Mouse (Mus musculus) forelimb bud, embryonic 11.5 days (tissue): ENCODE results near the gene Clec2l.

ENCODE experiments used
- DNase-seq: peaks from one replicate; pipeline ENCODE4 v3.0.0-alpha.2; 2012; ENCODE audit warnings: low read depth, low spot score

Clec2l gene

GRCm38 (mm10) chr6:38662714-38663615 is at the start of gene Clec2l:
TSS of gene Clec2l (plus strand) at chr6:38663069.
- no peak for DNase-seq

GRCm38 (mm10) chr6:38622406-38622805 is 40.5 kb upstream of the Clec2l start:
- no peak for DNase-seq

DNA sequence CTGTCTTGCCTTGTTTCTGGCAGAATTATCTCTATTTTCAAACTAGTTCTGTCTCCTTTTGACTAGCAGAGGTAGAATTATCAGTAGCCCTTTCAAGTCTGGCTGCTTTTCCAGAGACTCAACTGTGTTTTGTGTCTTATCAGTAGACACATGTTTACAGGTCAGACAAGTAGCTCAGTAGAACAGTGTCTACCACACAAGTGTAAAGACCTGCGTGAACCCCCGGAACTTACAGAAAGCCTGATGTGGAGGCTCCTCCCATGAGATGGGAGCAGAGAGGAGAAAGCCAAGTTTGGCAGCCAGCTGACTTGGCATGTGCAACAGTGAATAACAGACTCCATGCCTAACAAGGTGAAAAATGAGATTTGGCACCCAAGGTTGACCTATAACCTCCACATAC is 39.4 kb upstream of the Clec2l start:
- DNase-seq = no peak

- DNase-seq = no peak
Measured at GRCm38 (mm10) chr6:38624439-38624838, 38.4 kb upstream of the Clec2l start.

DNA sequence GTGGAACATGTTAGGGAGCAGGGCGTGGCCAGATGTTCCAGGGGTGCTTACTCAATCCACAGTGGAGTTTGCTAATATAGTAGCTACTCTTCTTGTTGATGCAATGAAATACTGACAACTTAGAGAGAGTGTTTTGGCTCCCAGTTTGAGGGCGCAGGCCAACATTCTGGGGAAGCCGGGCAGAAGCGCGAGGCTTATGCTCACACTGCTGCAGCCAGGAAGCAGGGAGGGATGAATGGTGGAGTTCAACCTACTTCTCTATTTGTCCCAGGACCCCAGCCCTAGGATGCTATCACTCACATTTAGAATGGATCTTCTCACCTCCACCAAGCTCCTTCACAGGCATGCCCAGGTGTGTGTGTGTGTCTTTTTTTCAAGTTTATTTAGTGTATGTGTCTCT is 36.8 kb upstream of the Clec2l start:
- DNase-seq = no peak

GRCm38 (mm10) chr6:38627081-38627480 is 35.8 kb upstream of the Clec2l start:
- no peak for DNase-seq

- DNase-seq = no peak
Measured at GRCm38 (mm10) chr6:38627486-38627885, 35.4 kb upstream of the Clec2l start.

DNA sequence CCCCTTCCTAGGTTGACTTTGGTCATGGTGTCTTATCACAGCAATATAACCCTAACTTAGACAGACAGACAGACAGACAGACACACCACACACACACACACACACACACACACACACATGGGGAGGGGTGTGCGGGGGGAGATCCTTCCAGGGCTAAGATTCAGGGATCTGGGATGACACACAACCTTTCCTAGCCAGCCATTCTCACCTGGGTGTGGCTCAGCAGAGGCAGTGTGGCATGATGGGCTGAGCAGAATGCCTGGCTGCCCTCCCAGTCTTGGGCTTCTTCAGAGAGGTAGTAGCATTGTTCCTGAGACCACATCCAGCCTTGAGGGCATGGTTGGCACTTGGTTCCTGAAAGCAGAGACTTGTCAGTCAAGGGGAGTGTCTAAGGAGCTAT is 33.3 kb upstream of the Clec2l start:
- DNase-seq = no peak

GRCm38 (mm10) chr6:38632826-38633225 is 30.0 kb upstream of the Clec2l start:
- DNase-seq = no peak

DNA sequence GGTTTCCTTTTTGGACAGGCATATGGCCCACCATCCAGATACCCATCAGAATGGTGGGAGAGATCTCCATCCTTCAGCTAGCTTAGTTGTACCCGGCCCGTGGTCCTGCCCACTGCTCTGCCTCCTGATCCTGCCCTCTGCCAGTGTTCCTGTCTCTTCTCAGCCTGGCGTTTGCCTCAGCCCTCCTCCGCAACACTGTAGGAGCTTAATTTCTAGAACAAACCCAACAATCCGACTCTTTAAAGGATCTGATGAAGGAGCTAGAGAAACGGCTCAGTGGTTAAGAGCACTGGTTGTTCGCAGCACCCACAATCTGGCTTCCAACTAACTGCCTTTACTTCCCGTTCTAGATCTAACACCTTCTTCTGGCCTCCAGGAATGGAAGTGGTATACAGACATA is 28.4 kb upstream of the Clec2l start:
- no peak for DNase-seq

DNA sequence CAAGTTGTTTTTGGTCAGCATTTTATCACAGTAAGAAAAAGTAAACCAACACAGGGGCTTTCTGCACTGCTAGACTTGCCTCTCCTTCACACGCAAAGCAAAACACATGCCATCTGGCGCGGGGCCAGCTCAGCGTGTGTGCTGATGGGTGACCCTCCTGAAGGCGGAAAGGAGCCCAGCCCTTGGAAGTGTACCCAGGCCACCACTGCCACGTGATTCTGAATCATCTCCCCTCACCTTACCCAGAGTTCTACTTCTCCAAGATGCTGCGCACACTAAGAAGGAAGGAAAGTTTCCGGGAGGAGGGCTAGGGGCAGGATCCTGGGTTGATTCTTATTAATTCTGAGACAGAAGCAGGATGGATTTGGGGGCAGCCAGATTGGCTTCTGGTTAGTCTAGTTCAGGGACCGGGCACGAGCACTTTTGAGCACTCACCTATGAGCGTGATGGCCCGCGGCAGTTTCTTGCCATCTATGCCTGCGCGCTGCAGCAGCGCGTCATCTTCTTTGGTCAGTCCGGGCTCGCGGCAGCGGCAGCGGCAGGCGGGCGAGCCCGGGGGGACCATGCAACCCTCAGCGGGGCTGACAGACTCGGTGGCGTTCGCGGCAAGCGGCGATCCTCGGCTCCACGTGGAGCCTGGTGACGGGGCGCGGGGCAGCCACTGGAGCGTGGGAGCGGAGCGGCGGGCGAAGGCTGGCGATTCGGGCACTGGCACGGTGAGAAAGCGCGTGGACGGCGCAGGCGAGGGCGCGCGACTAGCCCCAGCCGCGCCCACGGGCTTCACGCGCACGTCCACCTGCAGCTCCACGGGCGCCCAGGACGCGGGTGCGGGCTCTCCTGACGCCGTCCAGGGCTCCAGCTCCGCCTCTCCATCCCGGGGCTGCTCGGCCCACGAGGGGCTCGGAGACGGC is 26.7 kb upstream of the Clec2l start:
- peak; percentile 40 for DNase-seq

DNA sequence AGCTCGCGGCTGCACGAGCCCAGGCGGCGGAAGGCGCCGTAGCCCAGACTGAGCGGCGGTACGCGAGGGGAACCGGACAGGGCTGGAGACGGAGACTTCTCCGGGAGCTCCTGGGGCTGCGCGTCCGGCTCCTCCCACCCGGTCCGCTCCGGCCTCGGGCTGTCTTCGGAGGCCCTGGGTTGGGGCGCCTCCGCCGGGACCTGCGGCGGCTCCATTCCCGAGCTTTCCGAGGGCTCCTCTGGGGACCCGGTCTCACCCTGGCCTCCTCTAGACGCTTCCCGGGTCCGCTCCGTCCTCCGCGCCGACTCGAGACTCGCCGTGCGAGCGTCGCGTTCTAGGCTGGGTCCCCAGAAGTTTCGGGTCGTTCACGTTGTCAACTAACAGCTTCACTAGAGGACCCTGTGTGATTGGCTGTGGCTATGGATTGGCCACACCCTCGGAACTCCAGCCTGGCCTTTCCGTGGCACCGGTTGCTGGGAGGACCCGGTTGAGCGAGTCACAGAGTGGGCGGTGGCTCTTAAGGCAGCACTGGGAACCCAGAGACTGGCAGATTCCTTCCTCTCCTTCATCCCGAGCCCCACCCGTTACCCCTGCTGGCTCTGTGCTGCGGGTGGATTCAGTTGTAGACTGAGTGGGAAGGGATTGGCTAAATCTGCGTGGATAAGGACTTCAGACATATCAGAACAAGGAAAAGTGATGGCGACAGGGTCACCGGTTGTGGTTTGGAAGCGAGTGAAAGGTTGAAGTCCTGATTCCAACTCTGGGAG is 25.8 kb upstream of the Clec2l start, which contains the start of gene Klrg2:
TSS of gene Klrg2 (minus strand) at position 391 of the 767 bp plus-strand sequence.
- DNase-seq = peak; percentile 42

- no peak for DNase-seq
Measured at GRCm38 (mm10) chr6:38640401-38640800, 22.5 kb upstream of the Clec2l start.

- DNase-seq = no peak
Measured at GRCm38 (mm10) chr6:38641228-38641627, 21.6 kb upstream of the Clec2l start.

DNA sequence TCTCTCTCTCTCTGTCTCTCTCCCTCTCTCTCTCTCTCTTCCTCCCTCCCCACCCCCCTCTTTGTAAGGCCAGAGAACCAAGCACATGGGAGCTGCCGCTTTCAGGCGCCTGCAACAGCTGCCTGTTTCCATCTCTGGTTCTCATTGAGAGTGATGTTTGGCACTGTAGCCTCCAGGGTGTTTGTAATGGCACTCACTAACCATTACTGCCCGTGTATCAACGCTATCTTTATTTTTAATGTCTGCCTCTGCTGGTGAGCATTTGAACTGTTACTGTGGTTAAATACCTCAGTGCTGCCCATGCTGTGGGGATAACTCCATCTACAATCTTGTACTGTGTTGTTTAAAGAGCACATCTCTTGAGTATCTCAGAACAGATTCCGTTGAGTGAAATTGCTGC is 21.2 kb upstream of the Clec2l start:
- DNase-seq = no peak

DNA sequence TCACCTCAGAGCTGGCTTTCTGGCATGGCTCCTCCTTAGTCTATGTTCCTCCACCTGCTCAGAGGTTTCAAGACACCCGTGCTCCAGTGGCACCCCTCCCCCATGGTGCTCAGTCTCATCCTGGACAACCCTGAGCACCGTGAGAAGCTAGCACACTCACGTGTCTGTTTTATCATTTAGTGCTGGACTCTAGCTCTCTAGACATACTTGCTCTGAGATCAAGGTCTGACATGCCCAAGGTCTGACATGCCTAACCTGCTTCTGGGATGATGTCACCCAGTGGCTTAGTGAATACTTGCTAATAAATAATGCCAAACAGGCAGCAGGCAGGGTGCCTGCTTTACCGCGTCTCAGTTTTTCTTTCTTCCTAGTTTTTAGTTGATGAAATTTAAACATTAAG is 20.3 kb upstream of the Clec2l start:
- DNase-seq = no peak

GRCm38 (mm10) chr6:38643039-38643438 is 19.8 kb upstream of the Clec2l start:
- no peak for DNase-seq

GRCm38 (mm10) chr6:38649545-38649944 is 13.3 kb upstream of the Clec2l start:
- DNase-seq = no peak

GRCm38 (mm10) chr6:38650263-38650937 is 12.5 kb upstream of the Clec2l start:
- DNase-seq = peak; percentile 67

DNA sequence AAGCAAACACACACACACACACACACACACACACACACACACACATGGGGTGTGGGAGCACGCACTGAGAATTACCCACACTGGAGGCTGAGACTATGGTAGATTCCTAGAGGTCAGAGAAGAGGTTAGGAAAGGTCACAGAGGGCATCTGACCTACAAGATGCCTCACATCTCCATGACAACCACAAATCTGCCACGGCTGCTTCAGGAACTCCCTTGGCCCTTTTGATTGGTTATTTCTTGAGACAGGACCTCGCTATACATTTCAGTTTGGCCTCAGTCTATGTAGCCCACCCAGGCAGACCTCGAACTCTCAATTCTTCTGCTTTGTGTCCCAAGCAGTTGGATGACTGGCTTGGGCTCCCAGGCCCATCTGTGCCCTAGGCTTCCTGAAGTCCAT is 1.2 kb upstream of the Clec2l start:
- no peak for DNase-seq

DNA sequence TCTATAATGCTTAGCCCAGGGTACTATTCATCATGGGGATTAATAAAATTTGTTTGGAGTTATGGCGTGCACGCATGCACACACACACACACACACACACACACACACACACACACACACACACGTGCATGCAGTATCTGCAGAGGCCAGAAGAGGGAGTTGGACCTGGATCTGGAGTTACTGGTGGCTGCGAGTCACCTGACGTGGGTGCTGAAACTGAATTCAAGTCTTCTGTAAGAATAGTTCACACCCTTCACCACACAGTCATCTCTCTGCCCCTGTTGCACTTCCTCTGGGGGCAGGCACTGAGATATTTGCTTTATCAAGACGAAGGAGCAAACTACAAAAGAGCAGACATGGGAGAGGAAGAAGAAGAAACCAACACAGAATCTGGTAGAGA is 6.7 kb downstream of the Clec2l start:
- DNase-seq = no peak
